Mouse (Mus musculus): ENCODE results near the gene Tshz3.

GRCm38 (mm10) chr7:36698589-36698946 is 650 bp downstream of the Tshz3 start:
- TF ChIP-seq CTCF (IDR thresholded peaks at IDR 0.05) (no peak), EP300 (IDR thresholded peaks at IDR 0.05) (no peak)

Data from lung, postnatal 0 days (tissue).